ENCODE assay signal across 8 mouse cellular contexts in genomic region chr1:66838184-66839042, GRCm38 (mm10). TPM values are rescaled to one million over a fixed set of nuclear protein-coding genes. Genes with fewer than 3 reads are reported as not detected.
A peak's percentile ranks its signal among the peaks of the same experiment; 100 is the strongest.
DNase-seq lines count a peak whose midpoint lies in the region; ATAC-seq and TF ChIP-seq lines count a peak whose summit lies in the region.

No protein-coding gene starts in this region.

- peak; percentile 89 for TF ChIP-seq CTCF in midbrain, postnatal 0 days (IDR thresholded peaks at IDR 0.05)

- H3K27me3 ChIP-seq in neural tube, embryonic 15.5 days (replicated peaks): no peaks in the 10 kb centered on the region
- H3K27me3 ChIP-seq in kidney, embryonic 15.5 days: no peaks in the 10 kb centered on the region
- no peaks in the 10 kb centered on the region for H3K27me3 ChIP-seq in limb, embryonic 15.5 days
- no peaks in the 10 kb centered on the region for H3K27me3 ChIP-seq in midbrain, postnatal 0 days (ENCODE audit: insufficient read depth, low read length)

- H3K9ac ChIP-seq in neural tube, embryonic 15.5 days (replicated peaks): no peak overlapping the region
- no peak overlapping the region for H3K9ac ChIP-seq in kidney, embryonic 15.5 days
- H3K9ac ChIP-seq in limb, embryonic 15.5 days: no peak overlapping the region
- H3K9ac ChIP-seq in midbrain, postnatal 0 days (replicated peaks; ENCODE audit: low read length, poor library complexity, severe bottlenecking): no peak overlapping the region

- peak; percentile 57 for DNase-seq in neural tube, embryonic 10.5 days (ENCODE audit: extremely low spot score, low spot score)
- DNase-seq in gastrocnemius, postnatal 14 days: peak; percentile 69
- DNase-seq in midbrain, postnatal 0 days (ENCODE audit: low spot score): peak; percentile 86
- peak; percentile 72 to 90 for DNase-seq in spleen, postnatal 4 days (ENCODE audit: low spot score in 2 of 2)

- H3K4me3 ChIP-seq in neural tube, embryonic 15.5 days (replicated peaks): no peak overlapping the region
- peak overlapping the region; percentile 22 for H3K4me3 ChIP-seq in kidney, embryonic 15.5 days (replicated peaks)
- 0 out of 2 replicates have a peak overlapping the region, but pooled peaks have one; percentile 10 for H3K4me3 ChIP-seq in limb, embryonic 15.5 days
- H3K4me3 ChIP-seq in midbrain, postnatal 0 days (ENCODE audit: low read depth, low read length): no peak overlapping the region

- H3K4me1 ChIP-seq in neural tube, embryonic 15.5 days: 0 out of 2 replicates have a peak, but pooled peaks cover 3% of the 10 kb centered on the region
- H3K4me1 ChIP-seq in kidney, embryonic 15.5 days: peaks cover 10% of the 10 kb centered on the region
- peaks cover 3% of the 10 kb centered on the region; the same call in 1 of the 2 replicates for H3K4me1 ChIP-seq in limb, embryonic 15.5 days
- no peaks in the 10 kb centered on the region for H3K4me1 ChIP-seq in midbrain, postnatal 0 days (ENCODE audit: insufficient read depth, low read length)

- no peak overlapping the region for H3K27ac ChIP-seq in neural tube, embryonic 15.5 days (replicated peaks)
- no peak overlapping the region for H3K27ac ChIP-seq in kidney, embryonic 15.5 days
- no peak overlapping the region for H3K27ac ChIP-seq in limb, embryonic 15.5 days
- H3K27ac ChIP-seq in midbrain, postnatal 0 days (ENCODE audit: low read depth, low read length): no peak overlapping the region

- 59% methylated on average over 16 of the region's 16 CpGs for WGBS in neural tube, embryonic 15.5 days
- WGBS in kidney, embryonic 15.5 days: 54% methylated on average over 16 of the region's 16 CpGs
- 43% methylated on average over 16 of the region's 16 CpGs for WGBS in limb, embryonic 15.5 days
- WGBS in midbrain, postnatal 0 days: 62% methylated on average over 16 of the region's 16 CpGs

- no peak overlapping the region for H3K4me2 ChIP-seq in neural tube, embryonic 15.5 days
- H3K4me2 ChIP-seq in kidney, embryonic 15.5 days: 0 out of 2 replicates have a peak overlapping the region, but pooled peaks have one; percentile 7
- H3K4me2 ChIP-seq in limb, embryonic 15.5 days: 0 out of 2 replicates have a peak overlapping the region, but pooled peaks have one; percentile 5
- H3K4me2 ChIP-seq in midbrain, postnatal 0 days (ENCODE audit: low read depth, low read length, poor library complexity, severe bottlenecking): no peak overlapping the region

- H3K36me3 ChIP-seq in neural tube, embryonic 15.5 days: no peaks in the 10 kb centered on the region
- H3K36me3 ChIP-seq in kidney, embryonic 15.5 days: peaks cover 36% of the 10 kb centered on the region
- H3K36me3 ChIP-seq in limb, embryonic 15.5 days: peaks cover 24% of the 10 kb centered on the region
- H3K36me3 ChIP-seq in midbrain, postnatal 0 days (ENCODE audit: insufficient read depth, low read length): peaks cover 3% of the 10 kb centered on the region; the same call in 1 of the 2 replicates

- no peak; the same call in 1 of the 2 replicates for ATAC-seq in neural tube, embryonic 15.5 days (ENCODE audit: low FRiP score)
- peak; percentile 61 for ATAC-seq in common myeloid progenitor, adult 5-6 weeks (replicated peaks; ENCODE audit: low read depth, poor library complexity, severe bottlenecking)
- ATAC-seq in kidney, embryonic 15.5 days (replicated peaks; ENCODE audit: low FRiP score): peak; percentile 38; the same call in 1 of the 2 replicates
- ATAC-seq in limb, embryonic 15.5 days (ENCODE audit: insufficient number of reproducible peaks, low FRiP score, low TSS enrichment, low read depth): no peak
- ATAC-seq in midbrain, postnatal 0 days (ENCODE audit: low FRiP score): no peak

- intact Hi-C loops in gastrocnemius, postnatal 14 days (cut with DNase I; ENCODE audit: low total_unique reads): no loop called here

- no peaks in the 10 kb centered on the region for H3K9me3 ChIP-seq in neural tube, embryonic 15.5 days (replicated peaks)
- H3K9me3 ChIP-seq in kidney, embryonic 15.5 days (replicated peaks): no peaks in the 10 kb centered on the region
- H3K9me3 ChIP-seq in limb, embryonic 15.5 days: no peaks in the 10 kb centered on the region
- H3K9me3 ChIP-seq in midbrain, postnatal 0 days (ENCODE audit: low read length): no peaks in the 10 kb centered on the region

RNA-seq across cellular contexts. Expression of gene Kansl1l, which starts 21.1 kb away (rescaled TPM):
- 10.9 and 13.1 TPM in 2 replicates for polyA plus RNA-seq in neural tube, embryonic 15.5 days (2015; fragmentation: Nextera tagmentation; extraction: Ambion mirVana)
- 46.3 and 57.1 TPM in 2 replicates for total RNA-seq in common myeloid progenitor, adult 5-6 weeks (2017)
- 10 to 100 TPM; 17.2 to 18.8 TPM for total RNA-seq in gastrocnemius, postnatal 14 days (2021)
- 16.3 and 20.1 TPM in 2 replicates for polyA plus RNA-seq in kidney, embryonic 15.5 days (2015; fragmentation: Nextera tagmentation; extraction: Ambion mirVana)
- 13.0 and 14.8 TPM in 2 replicates for polyA plus RNA-seq in limb, embryonic 15.5 days (2015; fragmentation: Nextera tagmentation; extraction: Ambion mirVana)
- 20.8 and 20.9 TPM in 2 replicates for total RNA-seq in midbrain, postnatal 0 days (2014; rRNA removed)
- polyA plus RNA-seq in midbrain, postnatal 0 days (2015; fragmentation: Nextera tagmentation; extraction: Ambion mirVana): 7.2 and 9.7 TPM in 2 replicates

RNA-seq across cellular contexts. Expression of gene Acadl, which starts 24.7 kb away (rescaled TPM):
- polyA plus RNA-seq in neural tube, embryonic 15.5 days (2015; fragmentation: Nextera tagmentation; extraction: Ambion mirVana): 59.4 and 74.9 TPM in 2 replicates
- total RNA-seq in common myeloid progenitor, adult 5-6 weeks (2017): 89.4 and 98.8 TPM in 2 replicates
- total RNA-seq in gastrocnemius, postnatal 14 days (2021): 100 to 1,000 TPM; 267 to 388 TPM
- polyA plus RNA-seq in kidney, embryonic 15.5 days (2015; fragmentation: Nextera tagmentation; extraction: Ambion mirVana): 121 and 125 TPM in 2 replicates
- 90.3 and 122 TPM in 2 replicates for polyA plus RNA-seq in limb, embryonic 15.5 days (2015; fragmentation: Nextera tagmentation; extraction: Ambion mirVana)
- 5.4 and 5.8 TPM in 2 replicates for total RNA-seq in midbrain, postnatal 0 days (2014; rRNA removed)
- 55.4 and 59.5 TPM in 2 replicates for polyA plus RNA-seq in midbrain, postnatal 0 days (2015; fragmentation: Nextera tagmentation; extraction: Ambion mirVana)

Comparison
In these comparisons a context has a peak if more than half of its experiments do, and no peak if none do; other contexts are left out.
1. ATAC-seq: peak in common myeloid progenitor, adult 5-6 weeks (single experiment) and kidney, embryonic 15.5 days (single experiment); none in neural tube, embryonic 15.5 days (single experiment), limb, embryonic 15.5 days (single experiment) and midbrain, postnatal 0 days (single experiment).
2. H3K4me2 ChIP-seq: peak in kidney, embryonic 15.5 days (single experiment) and limb, embryonic 15.5 days (single experiment); none in neural tube, embryonic 15.5 days (single experiment) and midbrain, postnatal 0 days (single experiment).
3. H3K4me3 ChIP-seq: peak in kidney, embryonic 15.5 days (single experiment) and limb, embryonic 15.5 days (single experiment); none in neural tube, embryonic 15.5 days (single experiment) and midbrain, postnatal 0 days (single experiment).
4. Peak in every context shown above with its lines, with median percentiles within 50 percentile points of each other: DNase-seq.